Mouse (Mus musculus): ENCODE measurements around the gene Pdap1.
"Not testable (repeated sequence)": the region's sequence is repeated elsewhere in the genome, so short reads cannot be mapped to it uniquely, and the experiment has no call there.

The Pdap1 gene

GRCm38 (mm10) chr5:145139571-145140519, at the start of gene Pdap1, which contains the start of gene Bud31:
Gene Pdap1, minus strand, starts transcription at chr5:145140238.
Gene Bud31, plus strand, starts transcription at chr5:145140362.
- peak; percentile 96 for DNase-seq

GRCm38 (mm10) chr5:145189416-145189815, 49.4 kb upstream of the Pdap1 start:
- no peak for DNase-seq

- DNase-seq: no peak
Observed at GRCm38 (mm10) chr5:145185244-145185643, 45.2 kb upstream of the Pdap1 start.

- DNase-seq: no peak
Observed at GRCm38 (mm10) chr5:145178461-145178980, 38.5 kb upstream of the Pdap1 start.

- DNase-seq: no peak
Observed at GRCm38 (mm10) chr5:145167306-145167661, 27.2 kb upstream of the Pdap1 start.

GRCm38 (mm10) chr5:145166536-145167305, 26.7 kb upstream of the Pdap1 start, which contains the start of the genes Ptcd1 and Cpsf4:
Gene Ptcd1, minus strand, starts transcription at chr5:145167108.
Gene Cpsf4, plus strand, starts transcription at chr5:145167213.
- DNase-seq: peak; percentile 99

GRCm38 (mm10) chr5:145165184-145165583, 25.1 kb upstream of the Pdap1 start:
- no peak for DNase-seq

- no peak for DNase-seq
Observed at GRCm38 (mm10) chr5:145164710-145165109, 24.7 kb upstream of the Pdap1 start.

- DNase-seq: no peak
Observed at GRCm38 (mm10) chr5:145161361-145161760, 21.3 kb upstream of the Pdap1 start.

- no peak for DNase-seq
Observed at GRCm38 (mm10) chr5:145152690-145153089, 12.7 kb upstream of the Pdap1 start.

- no peak for DNase-seq
Observed at GRCm38 (mm10) chr5:145149294-145149693, 9.3 kb upstream of the Pdap1 start.

- no peak for DNase-seq
Observed at GRCm38 (mm10) chr5:145147748-145148147, 7.7 kb upstream of the Pdap1 start.

GRCm38 (mm10) chr5:145140611-145141010, 573 bp upstream of the Pdap1 start:
- DNase-seq: peak; percentile 39

- peak; percentile 50 for DNase-seq
Observed at GRCm38 (mm10) chr5:145138836-145139235, 1.2 kb downstream of the Pdap1 start.

- not testable (repeated sequence) for DNase-seq
Observed at GRCm38 (mm10) chr5:145133275-145133674, 6.8 kb downstream of the Pdap1 start.

GRCm38 (mm10) chr5:145130995-145131394, 9.0 kb downstream of the Pdap1 start:
- no peak for DNase-seq

GRCm38 (mm10) chr5:145130191-145130590, 9.8 kb downstream of the Pdap1 start:
- no peak for DNase-seq

- not testable (repeated sequence) for DNase-seq
Observed at GRCm38 (mm10) chr5:145129773-145130172, 10.3 kb downstream of the Pdap1 start.

- DNase-seq: no peak
Observed at GRCm38 (mm10) chr5:145129124-145129523, 10.9 kb downstream of the Pdap1 start.

GRCm38 (mm10) chr5:145126580-145126979, 13.5 kb downstream of the Pdap1 start:
- DNase-seq: no peak

GRCm38 (mm10) chr5:145123396-145123795, 16.6 kb downstream of the Pdap1 start:
- no peak for DNase-seq

GRCm38 (mm10) chr5:145120921-145121320, 19.1 kb downstream of the Pdap1 start:
- DNase-seq: no peak

- no peak for DNase-seq
Observed at GRCm38 (mm10) chr5:145119385-145119784, 20.7 kb downstream of the Pdap1 start.

Data from cerebellum, adult 9-10 months (tissue).